Mouse (Mus musculus): Measurements from ENCODE around the gene Gm21778.
"Not testable (repeated sequence)": the region's sequence is repeated elsewhere in the genome, so short reads cannot be mapped to it uniquely, and the experiment has no call there.

Gm21778 gene

DNA sequence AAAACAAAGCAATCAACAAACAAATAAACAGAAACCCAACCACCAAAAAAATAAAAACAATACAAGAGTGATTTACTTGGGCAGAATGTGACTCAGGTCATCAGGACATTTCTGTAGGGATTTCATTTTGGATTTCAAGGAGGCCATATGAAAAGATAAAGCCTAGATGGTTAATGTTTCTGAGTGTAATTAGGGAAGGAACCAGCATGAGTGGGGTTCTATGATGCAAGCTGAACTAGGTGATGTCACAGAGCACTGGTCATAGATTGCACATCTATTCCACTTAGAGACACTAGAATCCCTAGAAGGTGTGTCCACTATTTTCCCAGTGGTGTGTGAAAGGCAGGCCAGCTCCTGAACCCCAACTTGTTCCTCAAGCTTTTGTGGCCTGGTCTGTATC, at the start of gene Gm21778:
TSS of gene Gm21778 (plus strand) at position 301 of the 400 bp plus-strand sequence.
- DNase-seq (ENCODE audit: extremely low spot score): not testable (repeated sequence)

Measured in embryo, embryonic 9.5 days (tissue).